Mouse (Mus musculus) lung, postnatal 36 days (tissue): ENCODE data around the gene Gria3.

Source experiments
- DNase-seq: peaks from one replicate; pipeline ENCODE4 v3.0.0; 2022; ENCODE audit warnings: mixed read lengths

The Gria3 gene

DNA sequence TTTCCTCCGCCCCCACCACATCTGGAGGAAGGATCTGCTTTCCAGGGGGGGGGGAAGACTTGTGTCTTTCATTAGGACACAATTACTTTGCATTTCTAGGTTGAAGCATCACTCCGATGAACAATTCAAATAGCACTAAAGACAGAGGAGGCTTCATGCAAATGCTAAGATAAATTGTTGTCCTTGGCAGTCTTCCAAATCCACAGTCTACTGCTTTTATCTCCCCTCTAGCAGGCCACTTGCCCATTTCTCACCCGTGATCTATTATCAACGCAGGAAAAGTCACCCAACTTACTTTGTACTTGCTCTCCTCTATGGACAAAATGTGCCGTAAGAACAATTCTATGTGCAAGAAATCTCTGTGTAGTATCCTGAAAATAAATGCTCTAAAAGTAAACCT is 178.1 kb downstream of the Gria3 start:
- DNase-seq, result no peak

DNA sequence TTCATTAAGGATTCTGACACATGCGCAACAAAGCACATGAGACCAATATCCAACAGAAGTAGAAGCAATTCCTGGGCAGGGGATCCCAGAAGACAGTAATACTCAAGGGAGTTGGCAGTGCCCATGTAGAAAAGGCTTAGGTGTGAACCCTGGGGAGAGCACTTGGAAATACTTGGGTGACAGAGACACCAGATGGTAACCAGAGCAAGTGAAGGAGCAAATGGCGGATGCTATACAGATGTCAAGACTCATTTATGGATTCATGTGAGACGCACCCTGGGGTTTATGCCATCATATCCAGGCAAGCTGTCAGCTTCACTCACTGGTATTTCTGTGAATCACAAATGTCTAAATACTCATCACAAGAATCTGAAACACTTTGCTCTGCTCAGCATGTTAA is 187.0 kb downstream of the Gria3 start:
- no peak for DNase-seq

DNA sequence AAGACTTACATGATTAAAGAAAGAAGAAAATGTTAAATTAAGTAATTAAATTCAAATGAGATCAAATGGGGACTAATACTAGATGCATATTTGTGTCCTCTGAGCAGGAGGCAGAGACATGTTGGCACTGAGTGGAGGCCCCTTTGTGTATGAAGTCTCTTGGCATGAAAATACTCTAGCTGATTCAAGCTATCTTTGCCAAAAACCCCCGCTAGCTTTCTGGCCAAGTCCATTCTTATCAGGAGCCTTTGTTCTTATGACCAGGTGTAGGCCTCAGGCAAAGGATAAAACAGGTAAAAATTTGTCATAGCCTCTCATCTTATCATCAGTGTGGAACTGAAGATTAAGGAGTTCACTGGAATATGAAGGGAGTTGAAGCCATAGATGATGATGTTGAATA is 206.5 kb downstream of the Gria3 start:
- no peak for DNase-seq

DNA sequence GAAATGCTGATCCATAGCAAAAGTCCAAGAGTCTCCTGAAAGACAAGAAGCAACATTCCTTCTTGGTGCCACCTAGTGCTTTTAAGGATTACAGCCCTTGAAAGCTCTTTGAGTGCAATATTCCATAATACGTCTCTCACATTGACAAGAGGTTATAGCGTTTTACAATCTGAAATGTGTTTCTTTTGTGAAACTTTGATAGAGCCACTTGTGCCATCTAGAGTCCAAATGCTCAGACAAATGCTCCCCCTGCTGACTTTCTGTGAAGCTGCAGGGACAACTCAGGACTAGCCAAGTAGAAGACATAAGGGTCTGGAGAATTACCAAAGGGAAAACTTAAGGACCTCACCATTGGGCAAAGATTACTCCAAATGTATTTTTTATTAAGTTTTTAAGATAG is 214.3 kb downstream of the Gria3 start:
- DNase-seq, result peak; percentile 29

DNA sequence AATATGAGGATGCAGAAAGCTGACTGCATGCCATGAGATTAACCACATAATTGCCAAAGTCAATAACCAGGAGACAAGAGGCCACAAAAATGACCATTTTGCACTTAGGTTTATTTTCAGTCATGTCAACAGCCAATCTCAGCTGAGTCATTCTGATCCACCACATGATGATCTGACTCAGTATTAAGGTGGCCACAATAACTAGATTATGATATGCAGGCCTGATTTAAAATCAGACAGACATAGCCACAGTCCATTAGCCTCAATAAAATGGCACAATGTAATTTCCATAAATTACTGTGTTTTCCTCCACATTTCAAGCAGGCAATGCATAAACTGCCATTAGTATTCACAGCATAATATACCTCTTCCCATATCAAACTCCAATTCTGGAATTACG is 216.3 kb downstream of the Gria3 start:
- no peak for DNase-seq

DNA sequence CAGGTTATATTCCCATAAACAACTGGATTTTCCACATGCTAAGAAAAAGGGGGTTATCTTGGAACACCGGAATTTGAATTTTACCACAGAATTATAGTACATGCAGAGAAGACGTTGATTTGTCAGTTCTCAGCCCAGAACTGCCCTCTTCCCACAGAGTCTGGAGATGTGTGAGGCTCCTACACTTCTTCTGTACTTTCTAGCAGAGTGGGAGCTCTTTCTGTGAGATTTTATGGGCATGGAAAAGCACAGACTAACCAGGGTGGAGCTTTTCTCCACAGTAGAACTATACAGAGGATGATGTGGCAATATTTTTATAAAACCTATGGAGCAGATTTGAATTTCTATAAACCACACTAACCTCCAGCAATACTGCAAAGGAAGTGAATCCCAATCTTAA is 217.7 kb downstream of the Gria3 start:
- no peak for DNase-seq

DNA sequence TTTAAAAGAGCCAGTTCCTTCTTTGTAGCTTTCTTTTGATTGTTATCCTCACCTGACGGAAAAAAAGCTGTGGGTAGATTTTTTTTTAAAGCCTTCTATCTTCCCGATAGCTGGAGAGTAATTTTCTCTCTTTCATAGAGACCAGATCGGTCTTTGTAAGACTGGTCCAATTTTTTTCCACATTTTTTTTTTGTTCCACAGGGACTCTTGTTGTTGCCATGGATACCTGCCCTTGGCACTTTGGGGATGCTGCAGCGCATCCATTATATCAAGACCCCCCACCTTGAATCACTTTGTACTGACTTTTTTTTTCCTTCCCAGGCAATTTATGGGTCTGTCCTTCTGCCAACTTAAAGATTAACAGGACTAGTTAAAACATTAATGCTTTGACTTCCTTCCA is 232.9 kb downstream of the Gria3 start:
- no peak for DNase-seq

DNA sequence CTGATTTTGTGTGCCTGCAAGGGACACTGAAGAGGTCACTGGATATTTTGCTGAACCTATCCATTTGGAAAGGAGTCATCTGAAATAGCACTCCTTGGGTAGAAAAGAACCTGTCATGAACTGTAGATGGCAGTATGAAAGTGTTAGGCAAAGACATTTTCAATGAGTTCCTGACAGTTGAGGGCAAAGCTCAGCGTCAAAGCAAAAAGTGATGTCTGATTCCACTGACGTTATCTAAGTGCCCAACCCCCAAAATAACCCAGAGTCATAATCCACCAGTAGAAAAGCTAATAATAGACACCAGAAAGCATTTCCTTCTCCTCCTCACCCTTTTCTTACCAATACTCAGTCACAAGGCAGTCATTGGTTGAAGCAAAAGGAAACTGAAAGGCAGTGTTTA is 244.3 kb downstream of the Gria3 start:
- no peak for DNase-seq

DNA sequence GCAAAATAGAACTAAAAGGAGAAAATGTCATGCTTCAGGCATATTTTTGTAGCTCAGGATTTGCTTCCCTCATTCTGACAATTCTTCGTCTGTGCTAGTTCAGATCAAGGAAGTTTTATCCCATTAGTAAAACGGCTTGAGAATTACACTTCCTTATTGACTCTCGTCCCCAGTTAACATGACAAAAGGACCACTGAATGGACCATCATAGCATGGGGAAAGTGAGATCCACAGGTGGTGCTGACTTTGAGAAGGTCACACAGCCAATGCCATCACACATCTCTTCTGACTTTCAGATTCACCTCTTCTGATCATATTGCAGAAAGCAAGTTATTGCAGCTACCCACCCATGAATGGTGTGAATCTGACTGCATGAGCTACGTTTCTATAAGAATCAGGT is 257.1 kb downstream of the Gria3 start:
- no peak for DNase-seq

DNA sequence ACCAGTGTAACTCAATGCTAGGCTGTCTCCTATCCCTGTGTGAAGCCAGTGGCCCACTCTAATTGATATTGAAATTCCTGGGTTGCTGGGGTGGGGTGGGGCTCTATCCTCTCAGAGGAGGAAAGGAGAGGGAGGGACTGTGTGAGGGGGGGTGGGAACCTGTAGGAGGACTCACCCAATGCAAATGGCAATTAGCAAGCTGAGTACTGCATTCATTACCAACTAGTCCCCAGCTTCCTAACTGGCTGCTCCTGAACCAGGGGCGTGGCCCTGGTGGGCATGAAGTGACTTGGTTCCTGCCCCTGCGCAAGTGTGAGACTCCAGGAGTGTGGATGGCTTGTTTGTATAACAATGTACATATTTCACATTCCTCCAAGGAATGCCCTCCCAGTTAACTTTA is 288.2 kb downstream of the Gria3 start:
- no peak for DNase-seq

DNA sequence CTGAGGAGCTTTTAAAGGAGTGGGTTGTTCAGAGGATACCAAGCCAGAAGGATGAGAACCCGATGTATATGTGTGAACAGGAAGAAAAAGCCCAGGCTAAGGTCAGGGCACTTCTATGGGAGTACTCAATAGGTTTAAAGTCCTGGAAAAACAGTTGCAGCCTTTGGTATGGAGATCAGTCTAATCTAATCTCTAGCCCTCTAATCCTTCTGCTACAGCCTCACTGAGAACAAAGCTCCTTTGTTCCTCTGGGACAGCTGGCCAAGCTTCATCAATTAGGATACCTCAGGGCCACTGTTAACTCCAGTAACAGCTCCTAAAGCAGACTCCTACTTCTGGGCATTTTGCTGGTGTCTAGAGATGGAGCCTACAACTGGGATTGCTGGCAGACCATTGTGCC is 291.4 kb downstream of the Gria3 start:
- DNase-seq, result no peak
